Mouse (Mus musculus) MEL (cell line): ENCODE measurements around the gene Traf2. TPM values are rescaled to one million over a fixed set of nuclear protein-coding genes. Genes with fewer than 3 reads are reported as not detected.

Experiments used
- DNase-seq: peaks from one replicate; pipeline ENCODE4 v3.0.0; 2011; ENCODE audit warnings: low read depth, low spot score
- H3K27ac ChIP-seq: 2 replicates; pipeline ENCODE4 v1.5.1; 2012; ENCODE audit warnings: low read depth, mild to moderate bottlenecking, control low read depth, low read length, moderate library complexity; ENCODE audit not compliant: control insufficient read depth
- H3K27me3 ChIP-seq, 2 experiments: fragments of 150-350 bp in 1 of 2; sonication (generic) in 1 of 2; 2 replicates each; pipeline ENCODE4 v1.6.1; 2012; ENCODE audit warnings: low read length in 2 of 2, mild to moderate bottlenecking in 2 of 2, improper control_type of control experiment in 1 of 2, moderate library complexity in 1 of 2; ENCODE audit not compliant: insufficient read depth in 2 of 2, control insufficient read depth in 1 of 2
- H3K36me3 ChIP-seq, 2 experiments: 2 replicates each; pipeline ENCODE4 v1.6.1; 2012 to 2014; ENCODE audit warnings: low read length in 2 of 2, improper control_type of control experiment in 1 of 2, inconsistent platforms in 1 of 2, mild to moderate bottlenecking in 1 of 2; ENCODE audit not compliant: insufficient read depth in 2 of 2, control insufficient read depth in 1 of 2
- H3K4me1 ChIP-seq, 2 experiments: fragments of 150-350 bp in 1 of 2; sonication (generic) in 1 of 2; 2 replicates each; pipeline ENCODE4 v1.6.1; 2012; ENCODE audit warnings: low read length in 2 of 2, improper control_type of control experiment in 1 of 2, mild to moderate bottlenecking in 1 of 2; ENCODE audit not compliant: insufficient read depth in 2 of 2, control insufficient read depth in 1 of 2
- H3K4me3 ChIP-seq, 2 experiments: fragments of 150-350 bp in 1 of 2; sonication (generic) in 1 of 2; 2 replicates each; pipeline ENCODE4 v1.5.1; 2012; ENCODE audit warnings: low read depth in 2 of 2, low read length in 2 of 2, mild to moderate bottlenecking in 2 of 2, moderate library complexity in 2 of 2, control low read depth in 1 of 2, improper control_type of control experiment in 1 of 2; ENCODE audit not compliant: control insufficient read depth in 1 of 2, insufficient read depth in 1 of 2
- H3K79me2 ChIP-seq: 2 replicates; pipeline ENCODE4 v1.6.1; 2012; ENCODE audit warnings: mild to moderate bottlenecking, low read length, moderate library complexity; ENCODE audit not compliant: control insufficient read depth, poor library complexity, insufficient read depth
- H3K9ac ChIP-seq: 2 replicates; pipeline ENCODE4 v1.6.1; 2012; ENCODE audit warnings: low read depth, mild to moderate bottlenecking, control low read depth, low read length, moderate library complexity; ENCODE audit not compliant: control insufficient read depth, poor library complexity, severe bottlenecking
- H3K9me3 ChIP-seq: fragments of 150-350 bp; sonication (generic); replicated peaks from 2 replicates; pipeline ENCODE4 v1.6.1; 2012; ENCODE audit warnings: mild to moderate bottlenecking, low read length, improper control_type of control experiment, moderate library complexity; ENCODE audit not compliant: insufficient read depth
- BHLHE40 ChIP-seq: IDR thresholded peaks from 2 replicates; pipeline ENCODE4 v1.6.1; 2012; ENCODE audit warnings: low read depth, mild to moderate bottlenecking, inconsistent platforms, low read length, improper control_type of control experiment, borderline replicate concordance
- CHD2 ChIP-seq: IDR thresholded peaks from 2 replicates; pipeline ENCODE4 v1.6.1; 2011; ENCODE audit warnings: low read length, improper control_type of control experiment
- ELF1 ChIP-seq: IDR thresholded peaks from 2 replicates; pipeline ENCODE4 v1.6.1; 2014; ENCODE audit warnings: low read depth, mild to moderate bottlenecking, inconsistent platforms, low read length, improper control_type of control experiment, moderate library complexity
- EP300 ChIP-seq, 2 experiments: IDR thresholded peaks; 2 replicates each; pipeline ENCODE4 v1.6.1; 2011; ENCODE audit warnings: improper control_type of control experiment in 2 of 2, low read length in 2 of 2, low read depth in 1 of 2, mild to moderate bottlenecking in 1 of 2
- ETS1 ChIP-seq: IDR thresholded peaks from 2 replicates; pipeline ENCODE4 v1.6.1; 2012; ENCODE audit warnings: low read depth, mild to moderate bottlenecking, inconsistent platforms, low read length, improper control_type of control experiment, moderate library complexity
- GABPA ChIP-seq: IDR thresholded peaks from 2 replicates; pipeline ENCODE4 v1.6.1; 2012; ENCODE audit warnings: low read depth, mild to moderate bottlenecking, inconsistent platforms, low read length, improper control_type of control experiment, moderate library complexity
- JUND ChIP-seq: IDR thresholded peaks from 2 replicates; pipeline ENCODE4 v1.6.1; 2011; ENCODE audit warnings: low read depth, mild to moderate bottlenecking, improper control_type of control experiment, low read length
- KAT2A ChIP-seq: conservative IDR thresholded peaks from 2 replicates; pipeline ENCODE4 v1.6.1; 2012; ENCODE audit warnings: low read depth, low read length, improper control_type of control experiment, inconsistent platforms
- MAFK ChIP-seq: IDR thresholded peaks from 2 replicates; pipeline ENCODE4 v1.6.1; 2011; ENCODE audit warnings: low read depth, mild to moderate bottlenecking, low read length, improper control_type of control experiment, borderline replicate concordance
- MAZ ChIP-seq: IDR thresholded peaks from 2 replicates; pipeline ENCODE4 v1.6.1; 2012; ENCODE audit warnings: low read depth, mild to moderate bottlenecking, inconsistent platforms, low read length, improper control_type of control experiment
- MYB ChIP-seq: IDR thresholded peaks from 2 replicates; pipeline ENCODE4 v1.6.1; 2011; ENCODE audit warnings: mild to moderate bottlenecking, low read depth, low read length, improper control_type of control experiment
- NELFE ChIP-seq: IDR thresholded peaks from 2 replicates; pipeline ENCODE4 v1.6.1; 2011; ENCODE audit warnings: low read depth, low read length, improper control_type of control experiment
- POLR2A ChIP-seq, 2 experiments: IDR thresholded peaks; 2 replicates each; pipeline ENCODE4 v1.6.1; 2011 to 2012; ENCODE audit warnings: low read length in 2 of 2, mild to moderate bottlenecking in 2 of 2, control low read depth in 1 of 2, improper control_type of control experiment in 1 of 2, low read depth in 1 of 2, moderate library complexity in 1 of 2; ENCODE audit not compliant: control insufficient read depth in 1 of 2, insufficient read depth in 1 of 2, poor library complexity in 1 of 2
- POLR2AphosphoS2 ChIP-seq: IDR thresholded peaks from 2 replicates; pipeline ENCODE4 v1.6.1; 2011; ENCODE audit warnings: low read length, improper control_type of control experiment
- SIN3A ChIP-seq: IDR thresholded peaks from 2 replicates; pipeline ENCODE4 v1.6.1; 2012; ENCODE audit warnings: low read length, improper control_type of control experiment, inconsistent platforms
- TCF12 ChIP-seq: IDR thresholded peaks from 2 replicates; pipeline ENCODE4 v1.6.1; 2014; ENCODE audit warnings: low read depth, mild to moderate bottlenecking, inconsistent platforms, low read length, improper control_type of control experiment, moderate library complexity
- UBTF ChIP-seq: IDR thresholded peaks from 2 replicates; pipeline ENCODE4 v1.6.1; 2012; ENCODE audit warnings: low read depth, mild to moderate bottlenecking, inconsistent platforms, low read length, improper control_type of control experiment, moderate library complexity, borderline replicate concordance; ENCODE audit not compliant: insufficient read depth
- ZNF384 ChIP-seq: IDR thresholded peaks from 2 replicates; pipeline ENCODE4 v1.6.1; 2012; ENCODE audit warnings: low read depth, mild to moderate bottlenecking, inconsistent platforms, low read length, improper control_type of control experiment
- polyA plus RNA-seq, 2 experiments: library from polyadenylated mRNA; stranded (reverse) in 1 of 2; unstranded in 1 of 2; fragments of >175 nt in 1 of 2; fragments of >200 nt in 1 of 2; gene quantifications; 2 replicates each; pipeline versions ENCODE4 v1.2.1 to v1.2.4; 2012; ENCODE audit warnings: low replicate concordance in 2 of 2, low read depth in 1 of 2; ENCODE audit not compliant: insufficient read length in 2 of 2, insufficient read depth in 1 of 2, missing spikeins in 1 of 2
- total RNA-seq: library from RNA; depleted of rRNA; stranded (reverse); fragments of 300-350 nt; gene quantifications from 2 replicates; pipeline ENCODE4 v1.2.3, GENCODE M21; 2012

Traf2 gene
- total and polyA plus RNA-seq, 3 experiments: 19.9 to 28.3 TPM; not detected in 1

DNA sequence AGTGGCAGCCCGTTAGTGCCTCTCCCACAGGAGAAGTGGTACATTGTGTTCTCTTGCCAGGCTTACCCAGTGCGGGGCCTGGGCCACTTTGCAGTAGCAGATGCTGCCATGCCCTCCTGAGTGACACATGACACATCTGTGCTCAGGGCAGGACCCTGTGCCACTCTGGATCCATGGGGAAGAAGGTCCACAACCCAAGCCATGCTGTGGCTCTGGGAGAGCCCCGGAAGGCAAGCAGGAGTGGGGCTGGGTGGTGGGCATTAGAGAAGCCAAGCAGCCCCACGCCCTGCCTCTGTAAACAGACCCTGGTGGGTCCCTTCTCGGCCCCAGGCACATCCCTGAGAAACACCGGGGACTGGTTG lies 36.4 kb upstream of the Traf2 start:
- Histone ChIP-seq H3K4me3 (no peak overlapping the region), H3K27me3 (no peaks in the 10 kb centered on the region), H3K27ac (no peak overlapping the region), H3K9ac (no peak overlapping the region), H3K79me2 (no peaks in the 10 kb centered on the region), H3K4me1 (peaks cover 0 to 10% of the 10 kb centered on the region in 2 experiments; a peak in 2 of 4 replicates), H3K36me3 (peaks cover 3 to 7% of the 10 kb centered on the region in 2 experiments), H3K9me3 (no peaks in the 10 kb centered on the region)
- DNase-seq: no peak
- TF ChIP-seq ZNF384 (no peak), UBTF (no peak), ETS1 (no peak), EP300 (IDR thresholded peaks at IDR 0.05; ENCODE audit: low read depth in 1 of 2, low read length in 2 of 2) (no peak), BHLHE40 (no peak), CHD2 (no peak), SIN3A (no peak), MAFK (no peak), MYB (no peak), MAZ (no peak), JUND (no peak), POLR2AphosphoS2 (no peak), GABPA (no peak)

DNA sequence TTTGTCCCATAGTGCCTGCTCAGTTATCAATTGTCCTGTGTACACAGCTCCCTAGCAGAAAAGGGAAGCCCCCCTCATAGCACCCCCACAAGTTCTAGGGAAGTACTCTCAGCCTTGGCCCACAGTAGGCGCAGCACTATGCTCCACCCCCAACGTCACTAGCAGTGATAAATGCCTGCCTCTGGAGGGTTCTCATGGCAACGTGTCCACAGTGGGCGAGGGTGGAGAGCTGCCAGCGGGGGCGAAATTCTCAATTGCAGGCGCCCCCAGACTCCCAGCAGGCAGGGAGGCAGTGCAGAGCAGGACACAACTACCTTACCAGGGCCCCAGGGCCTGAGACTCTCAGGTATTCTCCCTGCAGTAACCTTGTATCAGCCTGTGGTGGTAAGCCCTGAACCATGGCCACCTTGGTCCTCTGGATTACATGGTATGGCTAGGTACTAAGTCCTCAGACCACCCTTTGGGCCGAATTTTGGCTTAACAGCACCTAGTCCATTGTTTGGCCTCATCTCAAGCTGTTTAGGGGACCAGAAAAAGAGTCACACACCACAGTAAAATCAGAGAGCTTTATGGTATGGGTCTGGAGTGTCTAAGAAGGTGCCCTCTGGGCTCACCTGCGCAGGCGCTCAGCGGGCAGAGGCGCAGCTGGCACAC lies 35.9 kb upstream of the Traf2 start:
- no peaks in the 10 kb centered on the region for H3K9me3 ChIP-seq
- TF ChIP-seq KAT2A (no peak), TCF12 (no peak), SIN3A (peak; percentile 48; the same call in 1 of the 2 replicates), ZNF384 (no peak), POLR2A (IDR thresholded peaks at IDR 0.05; ENCODE audit: control insufficient read depth in 1 of 2, insufficient read depth in 1 of 2, low read depth in 1 of 2, low read length in 2 of 2, poor library complexity in 1 of 2) (peak in 1 of 2 experiments; percentile 39; a peak in 2 of 4 replicates), EP300 (IDR thresholded peaks at IDR 0.05; ENCODE audit: low read depth in 1 of 2, low read length in 2 of 2) (no peak), MAFK (no peak), ELF1 (0 out of 2 replicates have a peak, but pooled peaks have one; percentile 16), NELFE (no peak), MYB (no peak)
- H3K79me2 ChIP-seq: no peaks in the 10 kb centered on the region
- H3K27ac ChIP-seq: no peak overlapping the region; the same call in 1 of the 2 replicates
- H3K27me3 ChIP-seq: no peaks in the 10 kb centered on the region
- peaks cover 0 to 10% of the 10 kb centered on the region in 2 experiments; a peak in 2 of 4 replicates for H3K4me1 ChIP-seq
- no peak overlapping the region for H3K4me3 ChIP-seq
- H3K36me3 ChIP-seq: peaks cover 3 to 7% of the 10 kb centered on the region in 2 experiments
- H3K9ac ChIP-seq: no peak overlapping the region
- peak; percentile 79 for DNase-seq
